Comparison of ENCODE assay signal across 27 mouse cellular contexts in the genomic region with DNA sequence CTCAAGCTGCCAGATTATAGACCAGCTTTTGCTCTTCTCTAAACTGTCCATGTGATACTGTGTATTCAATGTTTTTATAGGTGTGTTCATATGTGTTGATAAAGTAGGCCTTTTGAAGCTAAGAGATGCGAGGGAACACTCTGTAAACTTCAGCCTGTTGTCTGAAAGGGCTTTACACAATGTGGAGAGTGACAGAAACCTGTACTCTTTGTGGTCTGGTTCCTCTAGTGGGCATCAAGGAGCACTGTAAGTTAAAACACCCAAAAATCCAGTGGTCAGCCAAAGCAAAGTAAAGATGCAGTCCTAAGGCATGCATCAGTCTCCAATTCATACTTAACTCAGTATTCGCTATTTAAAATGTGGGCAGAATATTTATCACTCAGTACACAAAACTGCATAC. TPM values are rescaled to one million over a fixed set of nuclear protein-coding genes. Genes with fewer than 3 reads are reported as not detected.
DNase-seq lines count a peak whose midpoint lies in the region; ATAC-seq and TF ChIP-seq lines count a peak whose summit lies in the region.
"Had no signal": no experiment of that assay in that cellular context is flagged by ENCODE, and none has a peak within 500 bp of the region (broad histone marks: within the 10 kb centered on the region; RNA-seq: fewer than 3 reads in every experiment).

No protein-coding gene starts in this region.

- H3K27ac ChIP-seq in kidney, postnatal 0 days: no peak overlapping the region
- peak overlapping the region; percentile 56; the same call in 1 of the 2 replicates for H3K27ac ChIP-seq in ES-Bruce4 (ENCODE audit: insufficient read depth, low read length)
- H3K27ac ChIP-seq: embryonic facial prominence, embryonic 15.5 days; gastrocnemius, adult 2 months; heart, embryonic 15.5 days; hindbrain, embryonic 15.5 days; limb, embryonic 15.5 days; liver, embryonic 14.5 days; lung, embryonic 15.5 days; midbrain, embryonic 12.5 days had no signal

- 86% methylated on average over 2 of the region's 2 CpGs for WGBS in kidney, postnatal 0 days

- no peak overlapping the region for H3K4me3 ChIP-seq in kidney, postnatal 0 days (replicated peaks; ENCODE audit: low read depth, low read length)
- no peak overlapping the region for H3K4me3 ChIP-seq in ES-Bruce4 (ENCODE audit: low read depth, low read length)
- H3K4me3 ChIP-seq: embryonic facial prominence, embryonic 15.5 days; gastrocnemius, adult 2 months; heart, embryonic 15.5 days; hindbrain, embryonic 15.5 days; limb, embryonic 15.5 days; lung, embryonic 15.5 days; midbrain, embryonic 12.5 days had no signal

- no peak for TF ChIP-seq POLR2A in ES-Bruce4 (IDR thresholded peaks at IDR 0.05; ENCODE audit: insufficient read depth, low read length)

- no peak for TF ChIP-seq EP300 in ES-Bruce4 (IDR thresholded peaks at IDR 0.05; ENCODE audit: insufficient read depth, low read depth, low read length)

- H3K4me1 ChIP-seq in kidney, postnatal 0 days (replicated peaks; ENCODE audit: insufficient read depth, low read length): no peaks in the 10 kb centered on the region
- H3K4me1 ChIP-seq in ES-Bruce4 (ENCODE audit: control insufficient read depth, insufficient read depth, low read length): no peaks in the 10 kb centered on the region
- H3K4me1 ChIP-seq: embryonic facial prominence, embryonic 15.5 days; heart, embryonic 15.5 days; hindbrain, embryonic 15.5 days; limb, embryonic 15.5 days; lung, embryonic 15.5 days; midbrain, embryonic 12.5 days had no signal

- DNase-seq in kidney, postnatal 0 days (ENCODE audit: low spot score): no peak
- DNase-seq in kidney, adult 18-20 months: no peak
- DNase-seq in 3T3-L1 (ENCODE audit: low read depth, low spot score) (peak; percentile 53), R1 (ENCODE audit: low read depth, low spot score) (peak; percentile 57)
- DNase-seq in embryo, embryonic 10 days (ENCODE audit: low spot score): no peak
- DNase-seq in kidney, postnatal 25 days: no peak
- DNase-seq: adrenal gland, adult 2 months; cerebellum, adult 11-12 months; cerebellum, postnatal 36 days; gastrocnemius, adult 2 months; heart, postnatal 4 days; kidney, adult 11 months; kidney, postnatal 14 days; left cerebral cortex, postnatal 4 days; thymus, adult 18-20 months; thymus, postnatal 36 days had no signal

- H3K9me3 ChIP-seq in kidney, postnatal 0 days (replicated peaks; ENCODE audit: low read length): no peaks in the 10 kb centered on the region
- peaks cover 4% of the 10 kb centered on the region; the same call in 1 of the 2 replicates for H3K9me3 ChIP-seq in ES-Bruce4 (replicated peaks; ENCODE audit: control insufficient read depth, insufficient read depth, low read length, poor library complexity, severe bottlenecking)
- H3K9me3 ChIP-seq: embryonic facial prominence, embryonic 15.5 days; G1E; heart, embryonic 15.5 days; hindbrain, embryonic 15.5 days; limb, embryonic 15.5 days; lung, embryonic 15.5 days; midbrain, embryonic 12.5 days had no signal

- no peak overlapping the region for H3K9ac ChIP-seq in kidney, postnatal 0 days (ENCODE audit: low read depth, low read length)
- H3K9ac ChIP-seq in ES-Bruce4 (ENCODE audit: low read depth, poor library complexity, severe bottlenecking): no peak overlapping the region
- H3K9ac ChIP-seq: embryonic facial prominence, embryonic 15.5 days; heart, embryonic 15.5 days; hindbrain, embryonic 15.5 days; limb, embryonic 15.5 days; liver, embryonic 14.5 days; lung, embryonic 15.5 days; midbrain, embryonic 12.5 days had no signal

- H3K4me2 ChIP-seq in kidney, postnatal 0 days (ENCODE audit: low read length): no peak overlapping the region
- H3K4me2 ChIP-seq: embryonic facial prominence, embryonic 15.5 days; heart, embryonic 15.5 days; hindbrain, embryonic 15.5 days; limb, embryonic 15.5 days; lung, embryonic 15.5 days; midbrain, embryonic 12.5 days had no signal

- no peaks in the 10 kb centered on the region for H3K36me3 ChIP-seq in kidney, postnatal 0 days (ENCODE audit: insufficient read depth, low read length)
- H3K36me3 ChIP-seq in ES-Bruce4 (ENCODE audit: control insufficient read depth, insufficient read depth, low read length, poor library complexity, severe bottlenecking): no peaks in the 10 kb centered on the region
- H3K36me3 ChIP-seq: embryonic facial prominence, embryonic 15.5 days; G1E; heart, embryonic 15.5 days; hindbrain, embryonic 15.5 days; limb, embryonic 15.5 days; lung, embryonic 15.5 days; midbrain, embryonic 12.5 days had no signal

- TF ChIP-seq CTCF in kidney, postnatal 0 days (IDR thresholded peaks at IDR 0.05; ENCODE audit: low read depth): peak; percentile 11; the same call in 1 of the 2 replicates
- TF ChIP-seq CTCF in ES-Bruce4 (IDR thresholded peaks at IDR 0.05; ENCODE audit: low read depth, low read length): no peak

- ATAC-seq in kidney, postnatal 0 days (replicated peaks; ENCODE audit: low FRiP score, low read depth): no peak
- ATAC-seq: CD4-positive, CD25-positive, alpha-beta regulatory T cell, adult 4 months; forebrain, embryonic 14.5 days had no signal

- no peaks in the 10 kb centered on the region for H3K27me3 ChIP-seq in kidney, postnatal 0 days (ENCODE audit: insufficient read depth, low read length)
- H3K27me3 ChIP-seq in ES-Bruce4 (ENCODE audit: control insufficient read depth, insufficient read depth, low read length, poor library complexity, severe bottlenecking): no peaks in the 10 kb centered on the region
- H3K27me3 ChIP-seq: embryonic facial prominence, embryonic 15.5 days; heart, embryonic 15.5 days; hindbrain, embryonic 15.5 days; limb, embryonic 15.5 days; lung, embryonic 15.5 days; midbrain, embryonic 12.5 days had no signal

RNA-seq across cellular contexts. Expression of a gene that starts 44.6 kb away (rescaled TPM):
- polyA plus RNA-seq in kidney, postnatal 0 days (2015; fragmentation: Nextera tagmentation; extraction: Ambion mirVana): 59.8 and 62.8 TPM in 2 replicates
- 139 and 140 TPM in 2 replicates for polyA plus RNA-seq in ES-Bruce4 (2011; ENCODE audit: insufficient read depth, insufficient read length, low read depth, missing spikeins)

Comparison
In these comparisons a context has a peak if more than half of its experiments do, and no peak if none do; other contexts are left out.
1. DNase-seq: peak in 3T3-L1 (single experiment) and R1 (single experiment); none in kidney, postnatal 0 days (single experiment), kidney, adult 18-20 months (single experiment), embryo, embryonic 10 days (single experiment) and kidney, postnatal 25 days (0 of 2).